Mouse (Mus musculus): ENCODE measurements around the gene Tectb. TPM values are rescaled to one million over a fixed set of nuclear protein-coding genes. Genes with fewer than 3 reads are reported as not detected.

Gene Tectb
- polyA plus RNA-seq, 1 experiment from 2014 or later = not detected

DNA sequence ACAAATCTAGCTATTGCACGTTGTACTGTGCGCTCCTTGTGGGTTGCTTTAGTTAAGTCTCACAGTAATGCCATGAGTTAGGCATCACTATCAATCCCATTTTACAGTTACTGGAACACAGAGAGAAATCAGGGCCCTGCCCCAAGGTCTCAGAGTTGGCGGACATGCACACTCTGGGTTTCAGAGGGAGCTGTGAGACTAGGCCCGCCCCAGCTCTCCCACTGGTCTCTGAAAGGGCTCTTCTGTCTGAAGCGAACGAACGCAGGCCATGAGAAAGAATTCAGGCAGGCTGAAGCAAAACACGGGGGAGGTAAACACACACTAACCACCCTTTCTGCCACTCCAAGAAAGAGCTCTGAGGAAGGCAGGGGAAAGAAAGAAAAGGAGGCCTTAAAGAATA is 21.9 kb upstream of the Tectb start:
- H3K4me2 ChIP-seq (ENCODE audit: low read depth, low read length) = no peak overlapping the region
- no peak overlapping the region for H3K9ac ChIP-seq (replicated peaks; ENCODE audit: low read depth, low read length)
- H3K9me3 ChIP-seq (ENCODE audit: control insufficient read depth, low read length) = no peaks in the 10 kb centered on the region
- H3K27me3 ChIP-seq (ENCODE audit: control insufficient read depth, insufficient read depth, low read length) = no peaks in the 10 kb centered on the region
- no peaks in the 10 kb centered on the region for H3K4me1 ChIP-seq (ENCODE audit: control insufficient read depth, insufficient read depth, low read length)
- no peaks in the 10 kb centered on the region for H3K36me3 ChIP-seq (ENCODE audit: control insufficient read depth, insufficient read depth, low read length)
- ATAC-seq (ENCODE audit: low read depth) = no peak
- no peak overlapping the region for H3K4me3 ChIP-seq (ENCODE audit: low read depth, low read length)
- WGBS = 67% methylated on average over 8 of the region's 8 CpGs
- no peak overlapping the region for H3K27ac ChIP-seq (ENCODE audit: low read depth, low read length)

DNA sequence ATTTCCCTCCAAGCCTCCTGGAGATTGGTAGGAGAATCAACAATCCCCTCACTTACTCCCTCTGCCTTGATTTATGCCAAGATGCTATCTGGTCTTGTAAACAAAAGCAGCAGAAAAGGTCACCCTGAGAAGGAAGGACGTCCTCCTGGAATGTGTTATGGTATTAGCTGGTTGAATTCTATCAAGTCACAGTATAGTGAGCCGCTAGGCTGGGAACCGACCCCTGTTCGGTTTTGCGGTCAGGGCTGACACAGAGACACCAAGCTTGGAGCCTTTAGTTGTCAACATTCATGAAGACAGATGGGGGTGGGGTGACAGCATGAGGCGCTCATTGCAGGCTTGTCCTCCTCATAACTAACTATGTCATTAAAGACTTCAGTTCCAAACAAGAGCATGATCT is 20.7 kb upstream of the Tectb start:
- Histone ChIP-seq H3K9me3 (ENCODE audit: control insufficient read depth, low read length) (no peaks in the 10 kb centered on the region), H3K4me2 (ENCODE audit: low read depth, low read length) (no peak overlapping the region), H3K36me3 (ENCODE audit: control insufficient read depth, insufficient read depth, low read length) (no peaks in the 10 kb centered on the region), H3K4me3 (ENCODE audit: low read depth, low read length) (no peak overlapping the region), H3K27me3 (ENCODE audit: control insufficient read depth, insufficient read depth, low read length) (no peaks in the 10 kb centered on the region), H3K27ac (ENCODE audit: low read depth, low read length) (no peak overlapping the region), H3K4me1 (ENCODE audit: control insufficient read depth, insufficient read depth, low read length) (no peaks in the 10 kb centered on the region), H3K9ac (replicated peaks; ENCODE audit: low read depth, low read length) (no peak overlapping the region)
- 79% methylated on average over 6 of the region's 6 CpGs for WGBS
- no peak for ATAC-seq (ENCODE audit: low read depth)

DNA sequence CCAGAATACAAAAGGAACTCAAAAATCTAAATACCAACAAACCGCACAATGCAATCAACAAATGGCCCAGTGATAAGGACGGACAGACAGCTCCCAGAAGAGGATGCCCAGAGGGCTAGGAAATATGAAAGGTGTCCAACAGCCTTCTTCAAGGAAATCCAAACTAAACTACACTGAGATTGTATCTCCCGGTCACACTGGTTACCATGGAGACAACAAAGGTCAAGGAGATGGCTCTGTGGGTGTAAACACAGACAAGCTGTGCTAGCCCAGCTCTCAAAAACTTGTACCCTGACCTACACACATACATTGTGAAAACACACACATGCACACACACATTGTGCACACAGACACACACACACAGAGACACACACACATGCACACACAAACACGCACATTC is 18.3 kb upstream of the Tectb start:
- no peaks in the 10 kb centered on the region for H3K36me3 ChIP-seq (ENCODE audit: control insufficient read depth, insufficient read depth, low read length)
- H3K27ac ChIP-seq (ENCODE audit: low read depth, low read length) = no peak overlapping the region
- whole genome bisulfite sequencing = 75% methylated on average over 4 of the region's 4 CpGs
- no peaks in the 10 kb centered on the region for H3K9me3 ChIP-seq (ENCODE audit: control insufficient read depth, low read length)
- H3K4me1 ChIP-seq (ENCODE audit: control insufficient read depth, insufficient read depth, low read length) = no peaks in the 10 kb centered on the region
- H3K9ac ChIP-seq (replicated peaks; ENCODE audit: low read depth, low read length) = no peak overlapping the region
- H3K4me3 ChIP-seq (ENCODE audit: low read depth, low read length) = no peak overlapping the region
- no peak for ATAC-seq (ENCODE audit: low read depth)
- no peaks in the 10 kb centered on the region for H3K27me3 ChIP-seq (ENCODE audit: control insufficient read depth, insufficient read depth, low read length)
- H3K4me2 ChIP-seq (ENCODE audit: low read depth, low read length) = no peak overlapping the region

DNA sequence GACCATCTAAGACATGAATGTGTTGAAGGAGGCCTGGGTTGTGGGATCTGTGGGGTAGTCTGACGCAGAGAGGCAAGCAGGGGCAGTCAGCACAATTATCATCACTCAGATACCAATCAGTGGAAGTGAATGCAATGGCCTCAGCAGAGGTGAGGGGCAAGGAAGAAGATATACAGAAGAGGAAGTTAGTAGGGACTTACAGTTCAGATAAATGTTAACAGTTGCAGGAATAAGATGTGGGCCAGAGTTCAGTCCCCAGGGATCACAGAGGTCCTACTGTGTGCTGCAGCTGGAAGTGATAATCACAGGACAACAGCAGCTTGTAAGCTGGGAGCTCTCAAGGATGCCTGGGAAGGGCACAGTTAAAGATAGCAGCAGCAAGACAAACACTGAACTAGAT is 16.4 kb upstream of the Tectb start:
- Histone ChIP-seq H3K9me3 (ENCODE audit: control insufficient read depth, low read length) (no peaks in the 10 kb centered on the region), H3K4me1 (ENCODE audit: control insufficient read depth, insufficient read depth, low read length) (no peaks in the 10 kb centered on the region), H3K9ac (replicated peaks; ENCODE audit: low read depth, low read length) (no peak overlapping the region), H3K27ac (ENCODE audit: low read depth, low read length) (no peak overlapping the region), H3K36me3 (ENCODE audit: control insufficient read depth, insufficient read depth, low read length) (no peaks in the 10 kb centered on the region), H3K4me3 (ENCODE audit: low read depth, low read length) (no peak overlapping the region), H3K27me3 (ENCODE audit: control insufficient read depth, insufficient read depth, low read length) (no peaks in the 10 kb centered on the region), H3K4me2 (ENCODE audit: low read depth, low read length) (no peak overlapping the region)
- no peak for ATAC-seq (ENCODE audit: low read depth)
- 90% methylated on average over 1 of the region's 1 CpGs for WGBS

DNA sequence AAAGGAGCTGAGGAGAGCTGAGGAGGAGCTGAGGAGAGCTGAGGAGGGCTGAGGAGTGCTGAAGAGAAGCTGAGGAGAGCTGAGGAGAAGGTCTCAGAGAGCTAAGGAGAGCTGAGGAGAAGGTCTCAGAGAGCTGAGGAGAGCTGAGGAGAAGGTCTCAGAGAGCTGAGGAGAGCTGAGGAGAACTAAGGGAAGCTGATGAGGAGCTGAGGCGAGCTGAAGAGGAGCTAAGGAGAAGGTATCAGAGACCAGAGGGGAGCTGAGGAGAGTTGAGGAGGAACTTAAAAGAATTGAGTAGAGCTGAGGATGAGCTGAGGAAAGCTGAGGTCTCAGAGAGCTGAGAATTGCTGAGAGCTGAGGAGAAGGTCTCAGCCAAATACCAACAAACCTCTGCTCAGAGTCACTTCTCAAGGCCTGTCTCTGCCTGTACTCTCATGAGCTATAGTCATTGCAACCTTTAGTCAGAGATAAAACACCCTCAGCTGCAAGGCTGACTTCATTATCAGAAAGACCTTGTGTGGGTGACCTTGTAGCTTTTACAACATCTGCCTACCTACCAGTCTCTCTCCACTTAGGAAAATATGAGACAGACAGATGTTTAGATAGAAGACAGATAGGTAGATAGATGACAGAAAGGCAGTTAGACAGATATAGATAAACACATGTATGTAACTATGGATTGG is 15.2 kb upstream of the Tectb start:
- 88% methylated on average over 1 of the region's 1 CpGs for WGBS
- no peaks in the 10 kb centered on the region for H3K27me3 ChIP-seq (ENCODE audit: control insufficient read depth, insufficient read depth, low read length)
- no peak overlapping the region for H3K27ac ChIP-seq (ENCODE audit: low read depth, low read length)
- no peak for ATAC-seq (ENCODE audit: low read depth)
- no peaks in the 10 kb centered on the region for H3K4me1 ChIP-seq (ENCODE audit: control insufficient read depth, insufficient read depth, low read length)
- no peak overlapping the region for H3K4me2 ChIP-seq (ENCODE audit: low read depth, low read length)
- H3K36me3 ChIP-seq (ENCODE audit: control insufficient read depth, insufficient read depth, low read length) = no peaks in the 10 kb centered on the region
- H3K4me3 ChIP-seq (ENCODE audit: low read depth, low read length) = no peak overlapping the region
- no peak overlapping the region for H3K9ac ChIP-seq (replicated peaks; ENCODE audit: low read depth, low read length)
- H3K9me3 ChIP-seq (ENCODE audit: control insufficient read depth, low read length) = no peaks in the 10 kb centered on the region

DNA sequence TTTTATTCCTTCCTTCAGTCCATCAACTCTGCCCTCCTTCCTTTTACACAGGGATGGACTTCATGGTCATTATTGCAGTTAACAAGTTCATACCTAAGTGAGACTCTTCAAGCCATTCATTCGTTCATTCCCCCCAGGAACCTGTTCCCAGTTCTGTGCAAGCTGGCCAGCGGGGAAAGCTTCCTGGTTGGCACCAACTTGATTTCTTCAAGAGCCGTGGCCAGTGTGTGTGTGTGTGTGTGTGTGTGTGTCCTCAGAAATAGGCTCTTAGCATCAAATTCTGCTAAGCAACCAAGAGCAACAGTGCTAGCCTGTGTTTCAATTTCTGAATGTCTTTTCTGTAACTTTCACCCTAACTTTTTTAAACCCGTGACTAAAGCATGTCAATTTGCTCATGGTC is 14.6 kb upstream of the Tectb start:
- Histone ChIP-seq H3K27ac (ENCODE audit: low read depth, low read length) (no peak overlapping the region), H3K4me2 (ENCODE audit: low read depth, low read length) (no peak overlapping the region), H3K4me3 (ENCODE audit: low read depth, low read length) (no peak overlapping the region), H3K9ac (replicated peaks; ENCODE audit: low read depth, low read length) (no peak overlapping the region), H3K9me3 (ENCODE audit: control insufficient read depth, low read length) (no peaks in the 10 kb centered on the region), H3K4me1 (ENCODE audit: control insufficient read depth, insufficient read depth, low read length) (no peaks in the 10 kb centered on the region), H3K27me3 (ENCODE audit: control insufficient read depth, insufficient read depth, low read length) (no peaks in the 10 kb centered on the region), H3K36me3 (ENCODE audit: control insufficient read depth, insufficient read depth, low read length) (no peaks in the 10 kb centered on the region)
- ATAC-seq (ENCODE audit: low read depth) = no peak
- 86% methylated on average over 4 of the region's 4 CpGs for WGBS

DNA sequence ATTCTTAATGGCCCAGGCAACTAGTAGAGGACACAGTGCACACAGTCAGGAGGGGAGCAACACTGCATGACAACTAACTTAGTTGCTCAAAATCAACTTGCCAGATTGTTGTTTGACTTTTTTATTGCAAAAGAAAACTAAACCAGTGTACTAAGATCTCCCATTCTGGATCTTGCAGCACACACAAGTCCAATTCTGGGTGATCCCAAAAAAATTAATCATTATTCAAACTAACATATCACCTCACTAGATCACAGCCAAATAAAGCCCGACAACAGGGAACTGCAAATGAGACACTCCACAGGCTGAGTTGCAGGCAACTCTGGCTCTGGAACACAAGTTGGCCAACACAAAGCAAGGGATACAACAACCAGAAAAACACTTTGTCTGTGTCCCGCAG is 13.8 kb upstream of the Tectb start:
- H3K36me3 ChIP-seq (ENCODE audit: control insufficient read depth, insufficient read depth, low read length) = no peaks in the 10 kb centered on the region

DNA sequence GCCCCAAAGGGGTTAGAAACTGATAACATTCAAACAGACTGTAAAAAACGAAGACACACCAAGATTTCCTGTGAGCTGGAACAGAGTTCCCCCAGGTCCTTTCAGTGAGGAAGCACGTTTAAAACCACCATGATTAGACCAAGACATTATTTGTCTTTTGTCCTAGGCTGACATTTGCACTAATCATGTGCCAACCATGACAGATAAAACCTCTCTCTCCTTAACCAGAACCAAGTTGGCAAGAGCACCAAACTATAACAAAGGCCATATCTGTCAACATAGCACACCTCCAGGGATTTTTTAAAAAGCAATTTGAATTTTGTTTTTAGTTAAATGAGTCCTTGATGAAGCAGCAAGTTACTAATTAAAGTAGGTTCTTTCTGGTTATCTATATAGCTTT is 12.8 kb upstream of the Tectb start:
- 73% methylated on average over 2 of the region's 2 CpGs for WGBS
- H3K27ac ChIP-seq (ENCODE audit: low read depth, low read length) = no peak overlapping the region
- no peaks in the 10 kb centered on the region for H3K9me3 ChIP-seq (ENCODE audit: control insufficient read depth, low read length)
- H3K4me3 ChIP-seq (ENCODE audit: low read depth, low read length) = no peak overlapping the region
- H3K27me3 ChIP-seq (ENCODE audit: control insufficient read depth, insufficient read depth, low read length) = no peaks in the 10 kb centered on the region
- no peak overlapping the region for H3K4me2 ChIP-seq (ENCODE audit: low read depth, low read length)
- H3K36me3 ChIP-seq (ENCODE audit: control insufficient read depth, insufficient read depth, low read length) = no peaks in the 10 kb centered on the region
- H3K9ac ChIP-seq (replicated peaks; ENCODE audit: low read depth, low read length) = no peak overlapping the region
- no peaks in the 10 kb centered on the region for H3K4me1 ChIP-seq (ENCODE audit: control insufficient read depth, insufficient read depth, low read length)
- no peak for ATAC-seq (ENCODE audit: low read depth)

More for the DNA sequence above, 13.8 kb upstream of the Tectb start:
- H3K9ac ChIP-seq (replicated peaks; ENCODE audit: low read depth, low read length) = no peak overlapping the region
- WGBS = 95% methylated on average over 2 of the region's 2 CpGs
- no peaks in the 10 kb centered on the region for H3K27me3 ChIP-seq (ENCODE audit: control insufficient read depth, insufficient read depth, low read length)
- no peaks in the 10 kb centered on the region for H3K4me1 ChIP-seq (ENCODE audit: control insufficient read depth, insufficient read depth, low read length)
- H3K9me3 ChIP-seq (ENCODE audit: control insufficient read depth, low read length) = no peaks in the 10 kb centered on the region
- H3K4me3 ChIP-seq (ENCODE audit: low read depth, low read length) = no peak overlapping the region
- no peak overlapping the region for H3K4me2 ChIP-seq (ENCODE audit: low read depth, low read length)
- H3K27ac ChIP-seq (ENCODE audit: low read depth, low read length) = no peak overlapping the region
- ATAC-seq (ENCODE audit: low read depth) = no peak

DNA sequence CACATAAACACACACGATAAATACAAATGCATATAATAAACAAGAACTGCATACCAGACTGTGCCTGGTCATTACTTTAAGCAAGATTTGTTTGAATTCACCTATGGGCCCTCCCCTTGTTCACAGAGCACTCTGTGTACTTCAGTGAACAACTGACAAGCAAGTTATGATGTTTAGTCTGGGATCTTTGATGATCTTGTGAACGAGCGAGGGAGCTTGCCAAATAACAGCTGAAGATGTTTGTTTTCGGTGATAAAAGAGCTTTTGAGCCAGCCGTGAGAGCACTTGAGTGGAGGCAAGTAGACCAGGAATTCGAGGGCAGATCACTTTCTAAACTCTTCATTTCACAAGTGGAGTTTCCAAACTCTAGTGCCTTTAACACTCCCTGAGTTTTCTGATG is 12.2 kb upstream of the Tectb start:
- Histone ChIP-seq H3K4me1 (ENCODE audit: control insufficient read depth, insufficient read depth, low read length) (no peaks in the 10 kb centered on the region), H3K27me3 (ENCODE audit: control insufficient read depth, insufficient read depth, low read length) (no peaks in the 10 kb centered on the region), H3K4me3 (ENCODE audit: low read depth, low read length) (no peak overlapping the region), H3K9ac (replicated peaks; ENCODE audit: low read depth, low read length) (no peak overlapping the region), H3K9me3 (ENCODE audit: control insufficient read depth, low read length) (no peaks in the 10 kb centered on the region), H3K27ac (ENCODE audit: low read depth, low read length) (no peak overlapping the region), H3K36me3 (ENCODE audit: control insufficient read depth, insufficient read depth, low read length) (no peaks in the 10 kb centered on the region), H3K4me2 (ENCODE audit: low read depth, low read length) (no peak overlapping the region)
- WGBS = 84% methylated on average over 6 of the region's 6 CpGs
- ATAC-seq (ENCODE audit: low read depth) = no peak

All from neural tube, embryonic 14.5 days (tissue).